Mouse (Mus musculus) limb, embryonic 11.5 days (tissue): Measurements from ENCODE around the gene Gper1. TPM values are rescaled to one million over a fixed set of nuclear protein-coding genes. Genes with fewer than 3 reads are reported as not detected.

ENCODE experiments used
- ATAC-seq: fragments of 200-750 bp; cut with Nextera tagmentation; 2 replicates; pipeline ENCODE4 v1.8.0; 2017; ENCODE audit warnings: low read depth; ENCODE audit not compliant: insufficient number of reproducible peaks, low FRiP score, low TSS enrichment
- DNase-seq: peaks from one replicate; pipeline ENCODE4 v3.0.0-alpha.2; 2015; ENCODE audit warnings: low spot score
- H3K27ac ChIP-seq: fragments of 300-500 bp; sonication (generic); replicated peaks from 2 replicates; pipeline ENCODE4 v1.5.1; 2014; ENCODE audit warnings: low read depth, mild to moderate bottlenecking, low read length
- H3K27me3 ChIP-seq: fragments of 300-500 bp; sonication (generic); 2 replicates; pipeline ENCODE4 v1.6.1; 2014; ENCODE audit warnings: mild to moderate bottlenecking, low read length, mixed read lengths; ENCODE audit not compliant: control insufficient read depth, insufficient read depth
- H3K36me3 ChIP-seq: fragments of 300-500 bp; sonication (generic); 2 replicates; pipeline ENCODE4 v1.6.1; 2014; ENCODE audit warnings: mild to moderate bottlenecking, low read length, moderate library complexity, mixed read lengths; ENCODE audit not compliant: control insufficient read depth, insufficient read depth
- H3K4me1 ChIP-seq: fragments of 300-500 bp; sonication (generic); 2 replicates; pipeline ENCODE4 v1.6.1; 2014; ENCODE audit warnings: low read length, mixed read lengths; ENCODE audit not compliant: control insufficient read depth, insufficient read depth
- H3K4me2 ChIP-seq: fragments of 300-500 bp; sonication (generic); 2 replicates; pipeline ENCODE4 v1.6.1; 2014; ENCODE audit warnings: low read depth, mild to moderate bottlenecking, moderate library complexity; ENCODE audit not compliant: severe bottlenecking
- H3K4me3 ChIP-seq: fragments of 300-500 bp; sonication (generic); 2 replicates; pipeline ENCODE4 v1.5.1; 2014; ENCODE audit warnings: low read depth, low read length
- H3K9ac ChIP-seq: fragments of 300-500 bp; sonication (generic); 2 replicates; pipeline ENCODE4 v1.6.1; 2014; ENCODE audit warnings: mild to moderate bottlenecking, low read length
- H3K9me3 ChIP-seq: fragments of 300-500 bp; sonication (generic); 2 replicates; pipeline ENCODE4 v1.6.1; 2016; ENCODE audit warnings: low read length; ENCODE audit not compliant: control insufficient read depth
- WGBS: fragments of 180-500 bp; shearing (Covaris S2); extraction: QIAGEN DNeasy Blood & Tissue Kit; methylation state at CpG from one replicate; pipeline ENCODE4 v1.1.7; 2014; 5-methylcytosine and 5-hydroxymethylcytosine counted together
- polyA plus RNA-seq: library from polyadenylated mRNA; unstranded; fragments of >200 nt; fragmentation: Nextera tagmentation; extraction: Ambion mirVana; gene quantifications from 2 replicates; pipeline ENCODE4 v1.2.1, GENCODE M21; 2014

Gene Gper1
- polyA plus RNA-seq, 1 experiment from 2014 or later, result 0.80 TPM

DNA sequence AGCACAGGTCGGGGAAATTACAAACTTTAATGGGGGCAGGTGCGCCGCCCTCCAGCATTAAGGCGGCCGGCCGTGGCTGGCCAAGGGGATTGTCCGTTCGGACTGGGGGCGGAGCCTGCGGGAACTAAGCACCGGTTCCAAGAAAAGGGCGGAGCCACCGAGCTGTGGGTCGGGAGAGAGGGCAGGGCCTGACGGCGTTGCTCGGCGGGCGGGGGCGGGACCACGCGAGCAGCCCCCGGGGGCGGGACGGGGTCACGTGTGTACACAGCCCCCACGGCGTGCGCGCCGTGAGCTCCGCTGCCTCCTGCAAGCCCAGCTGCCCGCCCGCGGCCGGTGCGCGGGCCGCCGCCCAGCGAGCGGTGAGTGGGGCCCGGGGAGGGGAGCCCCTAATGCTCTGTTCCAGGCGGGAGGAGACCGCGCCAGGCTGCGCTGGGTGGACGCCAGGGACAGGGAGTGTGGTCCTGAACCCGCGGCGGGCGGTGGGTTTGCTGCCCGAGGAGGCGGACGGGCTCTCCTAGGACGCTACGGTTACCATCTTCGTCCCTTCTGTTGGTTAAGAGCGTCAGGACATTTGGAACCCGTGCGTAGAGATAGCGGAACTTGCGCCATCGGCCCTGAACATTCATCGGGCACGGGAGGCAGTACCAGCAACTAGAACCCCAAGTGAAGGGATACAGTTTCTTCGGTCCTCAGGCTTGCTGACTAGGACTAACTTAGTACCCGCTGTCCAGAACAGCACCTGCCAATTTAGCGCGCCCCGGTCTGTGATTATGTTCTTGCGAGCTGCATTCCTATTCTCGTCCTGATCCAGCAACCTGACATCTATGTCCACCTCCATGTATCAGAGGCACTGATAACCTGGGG, 42.3 kb upstream of the Gper1 start:
- no peaks in the 10 kb centered on the region for H3K36me3 ChIP-seq
- H3K27ac ChIP-seq, result no peak overlapping the region
- peak; percentile 76 for ATAC-seq
- WGBS, result 2% methylated on average over 49 of the region's 73 CpGs
- no peaks in the 10 kb centered on the region for H3K27me3 ChIP-seq
- peak; percentile 89 for DNase-seq
- H3K9ac ChIP-seq, result peak overlapping the region; percentile 52
- H3K4me2 ChIP-seq, result peak overlapping the region; percentile 81
- H3K4me1 ChIP-seq, result peaks cover 7% of the 10 kb centered on the region; the same call in 1 of the 2 replicates
- H3K9me3 ChIP-seq, result no peaks in the 10 kb centered on the region
- peak overlapping the region; percentile 54 for H3K4me3 ChIP-seq

DNA sequence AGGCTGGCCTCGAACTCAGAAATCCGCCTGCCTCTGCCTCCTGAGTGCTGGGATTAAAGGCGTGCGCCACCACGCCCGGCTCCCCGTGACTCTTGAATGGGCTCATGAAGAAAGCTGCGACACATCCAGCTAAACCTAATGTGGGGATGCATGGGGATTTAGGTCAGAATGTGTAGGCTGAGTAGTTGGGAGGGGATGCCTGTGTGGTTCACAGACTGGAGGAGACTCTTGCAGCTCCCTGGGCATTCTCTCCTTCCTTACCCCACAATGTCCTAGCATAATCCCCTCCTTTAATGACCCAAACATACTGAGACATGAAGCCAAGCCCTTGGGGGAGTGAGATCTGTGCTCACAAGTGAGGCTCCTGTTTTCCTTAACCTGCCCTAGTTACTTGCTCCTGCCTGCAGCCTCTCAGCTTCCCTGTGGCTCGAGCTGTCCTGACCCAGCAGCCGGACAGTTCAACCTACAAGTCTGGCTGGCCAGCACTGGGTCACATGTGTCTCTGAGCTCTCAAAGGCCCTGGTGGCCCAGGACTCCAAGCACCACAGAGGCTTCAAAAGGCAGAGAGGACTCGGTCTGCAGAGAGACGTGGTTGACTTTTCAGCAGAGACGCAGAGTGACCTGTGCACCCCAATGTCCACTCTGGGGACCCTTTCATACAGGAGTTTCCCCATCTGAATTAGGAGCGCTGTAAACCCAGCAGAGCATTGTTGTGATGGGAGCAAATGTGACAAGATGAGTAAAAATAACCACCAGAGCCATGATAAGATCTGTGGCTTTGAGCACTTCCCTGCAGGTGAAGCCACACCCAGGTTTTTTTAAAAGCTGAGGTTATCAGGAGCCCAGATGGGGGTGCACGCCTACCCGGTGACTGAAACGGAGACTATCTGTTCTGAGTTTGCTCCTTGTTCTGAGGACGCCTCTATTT, 41.1 kb upstream of the Gper1 start:
- H3K9me3 ChIP-seq, result no peaks in the 10 kb centered on the region
- H3K4me2 ChIP-seq, result peak overlapping the region; percentile 16; the same call in 1 of the 2 replicates
- H3K4me1 ChIP-seq, result peaks cover 7% of the 10 kb centered on the region; the same call in 1 of the 2 replicates
- no peaks in the 10 kb centered on the region for H3K36me3 ChIP-seq
- H3K9ac ChIP-seq, result no peak overlapping the region
- ATAC-seq (no peak), DNase-seq (no peak)
- no peak overlapping the region for H3K27ac ChIP-seq
- no peak overlapping the region for H3K4me3 ChIP-seq
- H3K27me3 ChIP-seq, result no peaks in the 10 kb centered on the region
- 84% methylated on average over 18 of the region's 18 CpGs for WGBS

GRCm38 (mm10) chr5:139382760-139383159, 40.2 kb upstream of the Gper1 start:
- H3K4me3 ChIP-seq, result no peak overlapping the region
- H3K4me1 ChIP-seq, result peaks cover 14% of the 10 kb centered on the region
- no peak for DNase-seq

DNA sequence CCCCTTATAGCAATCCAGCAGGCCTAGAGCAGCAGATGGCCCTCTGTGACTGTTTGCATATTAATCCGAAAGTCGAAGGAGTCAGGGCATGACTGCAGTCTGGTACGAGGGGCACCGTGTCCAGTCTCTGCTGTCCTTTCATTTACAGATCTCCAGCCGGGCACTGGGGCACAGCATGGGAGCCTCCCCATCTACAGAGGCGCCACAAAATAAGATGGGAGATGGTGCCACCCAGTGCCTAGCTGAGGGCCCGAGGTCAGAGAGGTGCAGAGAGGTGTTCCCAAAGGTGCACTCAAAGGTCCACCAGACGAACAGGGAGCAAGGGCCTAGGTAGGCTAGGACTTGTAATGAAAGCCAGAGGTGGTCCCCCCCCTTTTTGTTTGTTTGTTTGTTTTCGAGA, 39.7 kb upstream of the Gper1 start:
- H3K27me3 ChIP-seq, result no peaks in the 10 kb centered on the region
- no peaks in the 10 kb centered on the region for H3K9me3 ChIP-seq
- H3K4me2 ChIP-seq, result no peak overlapping the region
- peaks cover 19% of the 10 kb centered on the region for H3K4me1 ChIP-seq
- H3K36me3 ChIP-seq, result no peaks in the 10 kb centered on the region
- DNase-seq (no peak), ATAC-seq (no peak)
- H3K4me3 ChIP-seq, result no peak overlapping the region
- no peak overlapping the region for H3K9ac ChIP-seq
- no peak overlapping the region for H3K27ac ChIP-seq
- WGBS, result 88% methylated on average over 9 of the region's 9 CpGs

More at GRCm38 (mm10) chr5:139382760-139383159, 40.2 kb upstream of the Gper1 start:
- Histone ChIP-seq H3K27me3 (no peaks in the 10 kb centered on the region), H3K27ac (no peak overlapping the region), H3K4me2 (no peak overlapping the region), H3K9me3 (no peaks in the 10 kb centered on the region), H3K36me3 (no peaks in the 10 kb centered on the region), H3K9ac (no peak overlapping the region)
- WGBS, result 74% methylated on average over 8 of the region's 8 CpGs
- no peak for ATAC-seq

DNA sequence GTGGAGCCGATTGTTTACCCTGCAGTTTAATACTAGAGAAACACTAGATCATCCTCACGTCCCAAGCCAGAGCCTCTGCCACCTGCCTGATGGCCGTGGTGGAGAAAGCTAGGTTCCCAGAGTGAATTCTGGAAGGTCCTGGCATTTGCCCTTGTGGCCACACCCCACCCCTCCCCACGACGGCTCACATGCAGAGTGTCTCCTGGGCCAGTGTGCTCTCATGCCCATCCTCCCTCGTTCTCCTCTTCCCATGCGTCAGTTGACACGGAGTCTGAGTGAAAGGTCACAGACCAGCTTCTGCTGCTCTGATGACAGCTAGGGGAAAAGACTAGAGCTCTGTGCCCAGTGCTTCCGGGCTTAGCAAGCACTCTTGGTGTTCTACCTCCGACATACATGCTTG, 38.4 kb upstream of the Gper1 start:
- no peak overlapping the region for H3K4me3 ChIP-seq
- ATAC-seq (no peak), DNase-seq (no peak)
- no peak overlapping the region for H3K27ac ChIP-seq
- H3K4me2 ChIP-seq, result no peak overlapping the region
- no peak overlapping the region for H3K9ac ChIP-seq
- no peaks in the 10 kb centered on the region for H3K27me3 ChIP-seq
- no peaks in the 10 kb centered on the region for H3K36me3 ChIP-seq
- H3K4me1 ChIP-seq, result peaks cover 25% of the 10 kb centered on the region
- WGBS, result 73% methylated on average over 10 of the region's 10 CpGs
- no peaks in the 10 kb centered on the region for H3K9me3 ChIP-seq

- DNase-seq (no peak), ATAC-seq (no peak)
- no peak overlapping the region for H3K27ac ChIP-seq
- H3K27me3 ChIP-seq, result no peaks in the 10 kb centered on the region
- no peaks in the 10 kb centered on the region for H3K9me3 ChIP-seq
- no peak overlapping the region for H3K4me3 ChIP-seq
- H3K36me3 ChIP-seq, result no peaks in the 10 kb centered on the region
- H3K4me2 ChIP-seq, result no peak overlapping the region
- H3K9ac ChIP-seq, result no peak overlapping the region
- 89% methylated on average over 5 of the region's 5 CpGs for WGBS
- peaks cover 32% of the 10 kb centered on the region for H3K4me1 ChIP-seq
These were observed 36.9 kb upstream of the Gper1 start for GRCm38 (mm10) chr5:139386047-139386446.

GRCm38 (mm10) chr5:139387329-139388194, 35.4 kb upstream of the Gper1 start:
- H3K4me2 ChIP-seq, result 0 out of 2 replicates have a peak overlapping the region, but pooled peaks have one; percentile 15
- H3K9ac ChIP-seq, result no peak overlapping the region
- peak; percentile 32 for ATAC-seq
- no peak overlapping the region for H3K4me3 ChIP-seq
- peak overlapping the region; percentile 86 for H3K27ac ChIP-seq
- 60% methylated on average over 10 of the region's 10 CpGs for WGBS
- H3K9me3 ChIP-seq, result no peaks in the 10 kb centered on the region
- no peaks in the 10 kb centered on the region for H3K27me3 ChIP-seq
- H3K36me3 ChIP-seq, result no peaks in the 10 kb centered on the region
- no peak for DNase-seq
- peaks cover 32% of the 10 kb centered on the region for H3K4me1 ChIP-seq
